Mouse (Mus musculus): ENCODE results near the gene Tanc2.

GRCm38 (mm10) chr11:105837962-105838361, 248.2 kb downstream of the Tanc2 start:
- TF ChIP-seq BHLHE40 (IDR thresholded peaks at IDR 0.05; ENCODE audit: borderline replicate concordance, low read depth, low read length), result no peak
- no peak for TF ChIP-seq ZKSCAN1 (IDR thresholded peaks at IDR 0.05; ENCODE audit: low read depth, low read length)

Data from MEL (cell line).